Mouse (Mus musculus): ENCODE measurements at regions not wholly inside any gene's neighbourhood (a gene's known extent, or its start where the extent isn't known, plus 50 kb on each side); places are given as distances from the start of the nearest gene placed in this dataset.
A peak's percentile ranks its signal among the peaks of the same experiment; 100 is the strongest.

DNA sequence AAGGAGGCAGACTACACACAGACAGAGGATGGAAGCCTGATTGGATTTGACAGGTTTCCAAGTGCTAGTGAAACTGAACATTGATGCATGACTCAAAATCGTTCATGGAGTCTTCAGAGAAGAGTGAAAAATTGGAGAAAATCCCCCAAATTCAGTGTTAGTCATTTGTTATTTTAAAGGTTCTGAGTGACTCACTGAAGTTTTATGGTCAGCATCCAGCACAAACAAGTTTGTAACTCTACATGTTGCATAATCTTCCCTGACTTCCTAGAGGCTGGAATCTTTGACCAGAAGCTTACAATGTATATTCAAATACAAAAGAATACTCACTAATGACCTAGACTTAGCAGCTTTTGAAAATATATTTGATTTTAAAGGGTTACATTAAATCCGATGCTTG is 224.3 kb upstream of the Pot1a start:
- H3K9ac ChIP-seq: no peak overlapping the region
- no peak overlapping the region for H3K27ac ChIP-seq
- H3K36me3 ChIP-seq: no peaks in the 10 kb centered on the region
- no peaks in the 10 kb centered on the region for H3K27me3 ChIP-seq
- WGBS: 74% methylated on average over 2 of the region's 2 CpGs
- no peak for ATAC-seq (ENCODE audit: low FRiP score)
- no peak overlapping the region for H3K4me3 ChIP-seq
- no peaks in the 10 kb centered on the region for H3K4me1 ChIP-seq (replicated peaks)
- H3K9me3 ChIP-seq: no peaks in the 10 kb centered on the region
- no peak overlapping the region for H3K4me2 ChIP-seq

DNA sequence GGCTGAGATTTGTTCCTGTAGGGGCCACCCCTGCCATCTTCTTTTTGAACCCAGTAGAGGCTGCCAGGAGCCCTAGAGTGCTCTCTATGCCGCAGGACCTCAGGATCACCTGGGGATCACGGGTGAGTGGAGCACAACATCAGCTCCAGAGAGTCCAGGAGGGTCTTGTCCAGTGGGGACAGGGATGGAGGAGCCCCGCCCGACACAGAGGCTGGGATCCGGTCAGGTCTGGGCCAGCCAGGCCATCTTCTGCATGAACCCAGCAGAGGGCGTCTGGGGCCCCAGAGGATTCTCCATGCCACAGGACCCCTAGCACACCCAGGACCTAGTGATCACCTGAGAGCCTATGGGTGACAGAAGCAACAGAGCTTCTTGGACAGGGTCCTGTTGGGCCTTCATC is 206.3 kb upstream of the Pot1a start:
- no peak for ATAC-seq (ENCODE audit: low FRiP score)

DNA sequence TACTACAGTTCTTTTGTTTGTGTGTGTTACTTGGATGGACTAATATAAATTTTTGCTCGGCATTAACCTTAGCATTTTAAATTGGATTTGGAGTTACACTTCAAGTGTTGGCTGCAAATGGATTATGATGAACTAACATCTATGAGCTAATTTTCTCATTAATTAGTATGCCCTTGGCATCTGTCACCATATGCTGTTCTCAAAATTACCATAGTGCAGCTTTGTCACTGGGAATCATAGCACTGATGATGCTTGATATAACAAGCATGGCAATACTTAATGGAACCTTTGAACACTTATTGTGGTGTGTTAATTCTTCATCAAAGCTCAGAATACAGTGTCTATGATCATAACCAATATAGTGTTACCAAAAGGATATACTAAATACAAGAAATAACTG is 185.0 kb upstream of the Pot1a start:
- H3K9ac ChIP-seq: no peak overlapping the region
- H3K27me3 ChIP-seq: no peaks in the 10 kb centered on the region
- no peak overlapping the region for H3K4me3 ChIP-seq
- 79% methylated on average over 1 of the region's 1 CpGs for WGBS
- no peak overlapping the region for H3K4me2 ChIP-seq
- no peaks in the 10 kb centered on the region for H3K4me1 ChIP-seq (replicated peaks)
- no peak for ATAC-seq (ENCODE audit: low FRiP score)
- no peaks in the 10 kb centered on the region for H3K9me3 ChIP-seq
- no peaks in the 10 kb centered on the region for H3K36me3 ChIP-seq
- no peak overlapping the region for H3K27ac ChIP-seq

More for the DNA sequence above, 206.3 kb upstream of the Pot1a start:
- H3K27me3 ChIP-seq: no peaks in the 10 kb centered on the region
- H3K9me3 ChIP-seq: no peaks in the 10 kb centered on the region
- no peak overlapping the region for H3K27ac ChIP-seq
- H3K4me3 ChIP-seq: no peak overlapping the region
- no peak overlapping the region for H3K9ac ChIP-seq
- no peaks in the 10 kb centered on the region for H3K4me1 ChIP-seq (replicated peaks)
- no peaks in the 10 kb centered on the region for H3K36me3 ChIP-seq
- no peak overlapping the region for H3K4me2 ChIP-seq
- WGBS: 95% methylated on average over 6 of the region's 6 CpGs

DNA sequence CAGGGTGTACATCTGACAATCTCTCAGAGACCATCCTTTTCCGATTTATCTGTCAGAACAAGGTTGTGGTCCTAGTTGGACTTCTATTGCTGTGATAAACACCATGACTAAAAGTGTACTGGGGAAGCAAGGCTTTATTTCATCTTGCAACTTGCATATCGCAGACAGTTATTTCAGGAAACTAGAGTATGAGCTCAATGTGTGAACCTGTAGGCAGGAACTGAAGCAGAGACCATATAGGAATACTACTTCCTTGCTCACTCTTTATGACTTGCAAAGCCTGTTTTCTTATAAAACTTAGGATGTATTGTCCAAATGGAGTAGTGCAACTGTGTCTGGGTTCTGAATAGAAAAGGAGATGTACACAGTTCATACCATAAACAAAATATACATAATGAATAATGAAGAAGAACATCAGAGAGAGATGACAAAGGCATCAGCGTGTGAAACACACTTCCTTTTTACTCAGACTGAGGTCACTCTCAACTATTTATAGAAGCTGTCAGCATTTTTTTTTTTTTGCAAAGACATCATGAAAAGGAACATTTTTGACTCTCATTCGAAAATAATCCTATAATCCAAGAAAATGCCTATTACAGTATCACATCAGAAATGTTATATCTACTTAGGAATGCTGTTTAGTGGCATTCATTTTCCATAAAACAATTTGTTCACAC is 169.3 kb upstream of the Pot1a start:
- Histone ChIP-seq H3K9me3 (no peaks in the 10 kb centered on the region), H3K36me3 (no peaks in the 10 kb centered on the region), H3K4me3 (no peak overlapping the region), H3K9ac (no peak overlapping the region), H3K4me2 (no peak overlapping the region), H3K4me1 (replicated peaks) (no peaks in the 10 kb centered on the region), H3K27me3 (no peaks in the 10 kb centered on the region), H3K27ac (no peak overlapping the region)
- 83% methylated on average over 4 of the region's 4 CpGs for WGBS
- no peak for ATAC-seq (ENCODE audit: low FRiP score)

DNA sequence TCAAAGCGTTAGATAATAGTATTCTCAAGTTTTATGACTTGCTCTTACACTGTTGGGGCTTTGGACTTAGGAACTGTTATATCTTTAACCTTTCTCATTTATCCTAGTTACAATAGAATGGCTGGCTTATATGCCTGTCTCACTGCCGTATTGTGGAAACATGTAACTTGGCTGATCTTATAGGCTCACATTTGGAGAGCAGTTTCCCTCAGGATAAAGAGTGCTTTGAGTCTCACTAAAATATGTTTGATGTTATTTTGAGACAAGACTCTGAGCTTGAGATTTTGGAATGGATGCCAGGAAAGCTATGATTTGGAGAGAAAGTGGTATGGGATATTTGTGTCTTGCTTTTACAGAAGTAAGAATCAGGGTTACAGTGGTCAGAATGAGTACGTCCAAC is 156.4 kb upstream of the Pot1a start:
- H3K36me3 ChIP-seq: no peaks in the 10 kb centered on the region
- no peak overlapping the region for H3K4me3 ChIP-seq
- no peak overlapping the region for H3K27ac ChIP-seq
- H3K4me2 ChIP-seq: no peak overlapping the region
- H3K27me3 ChIP-seq: no peaks in the 10 kb centered on the region
- WGBS: 89% methylated on average over 3 of the region's 3 CpGs
- no peaks in the 10 kb centered on the region for H3K9me3 ChIP-seq
- H3K4me1 ChIP-seq (replicated peaks): no peaks in the 10 kb centered on the region
- H3K9ac ChIP-seq: no peak overlapping the region
- ATAC-seq (ENCODE audit: low FRiP score): no peak

DNA sequence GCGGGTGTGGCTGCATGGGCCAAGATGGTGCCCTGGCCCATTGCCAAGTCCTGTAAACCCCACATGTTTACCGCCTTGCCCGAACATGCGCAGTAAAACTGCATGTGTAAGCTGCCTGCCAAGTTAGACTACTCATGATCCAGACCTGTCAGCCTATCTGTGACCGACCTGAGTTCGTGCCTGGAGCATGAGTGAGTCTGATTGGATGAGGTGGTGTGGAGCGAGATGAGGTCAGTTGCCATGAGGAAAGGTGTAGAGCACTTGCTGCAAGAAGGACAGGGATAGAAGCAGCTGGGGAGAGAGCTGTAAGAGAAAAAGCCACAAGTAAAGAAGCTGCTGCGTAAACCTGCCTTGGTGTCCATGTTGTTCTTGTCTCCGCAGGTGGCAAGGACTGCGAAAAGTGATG is 122.1 kb upstream of the Pot1a start:
- H3K27me3 ChIP-seq: no peaks in the 10 kb centered on the region
- H3K27ac ChIP-seq: no peak overlapping the region
- no peak overlapping the region for H3K4me2 ChIP-seq
- no peak for ATAC-seq (ENCODE audit: low FRiP score)
- no peak overlapping the region for H3K9ac ChIP-seq
- H3K4me1 ChIP-seq (replicated peaks): no peaks in the 10 kb centered on the region
- no peak overlapping the region for H3K4me3 ChIP-seq
- WGBS: 96% methylated on average over 10 of the region's 10 CpGs
- no peaks in the 10 kb centered on the region for H3K9me3 ChIP-seq
- H3K36me3 ChIP-seq: no peaks in the 10 kb centered on the region

DNA sequence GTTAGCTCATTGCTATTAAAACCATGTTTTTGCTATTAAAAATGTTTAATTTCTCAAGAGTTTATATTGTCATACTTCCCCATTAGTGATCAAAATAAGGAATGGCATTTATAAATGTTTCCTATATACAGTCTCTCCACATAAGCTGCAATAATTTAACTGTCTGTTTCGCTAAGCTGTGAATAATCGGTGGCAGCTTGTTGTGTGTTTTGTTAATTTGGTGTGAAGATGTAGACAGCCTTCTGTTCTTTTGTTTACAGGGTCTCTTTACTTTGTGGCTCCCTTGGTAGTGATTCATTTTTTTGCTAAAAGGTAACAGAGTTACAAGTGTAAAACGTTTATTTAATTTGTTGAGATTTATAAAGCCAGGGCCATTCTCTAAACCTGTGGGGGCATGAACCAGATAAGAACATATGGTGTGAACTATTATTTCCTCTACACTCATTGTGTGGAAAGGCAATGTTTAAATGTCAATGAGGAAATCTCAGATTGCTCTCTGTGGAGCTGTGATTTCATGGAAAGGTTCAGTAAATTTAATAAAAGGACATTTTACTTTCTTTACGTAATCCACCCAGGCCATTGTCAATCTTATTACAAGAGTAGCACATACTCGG is 108.9 kb upstream of the Pot1a start:
- no peaks in the 10 kb centered on the region for H3K36me3 ChIP-seq
- no peak overlapping the region for H3K9ac ChIP-seq
- H3K9me3 ChIP-seq: no peaks in the 10 kb centered on the region
- peaks cover 3% of the 10 kb centered on the region; the same call in 1 of the 2 replicates for H3K27me3 ChIP-seq
- no peak overlapping the region for H3K4me2 ChIP-seq
- WGBS: 40% methylated on average over 5 of the region's 5 CpGs
- H3K27ac ChIP-seq: no peak overlapping the region
- no peak overlapping the region for H3K4me3 ChIP-seq
- H3K4me1 ChIP-seq (replicated peaks): no peaks in the 10 kb centered on the region
- ATAC-seq (ENCODE audit: low FRiP score): peak; percentile 52; the same call in 1 of the 2 replicates

DNA sequence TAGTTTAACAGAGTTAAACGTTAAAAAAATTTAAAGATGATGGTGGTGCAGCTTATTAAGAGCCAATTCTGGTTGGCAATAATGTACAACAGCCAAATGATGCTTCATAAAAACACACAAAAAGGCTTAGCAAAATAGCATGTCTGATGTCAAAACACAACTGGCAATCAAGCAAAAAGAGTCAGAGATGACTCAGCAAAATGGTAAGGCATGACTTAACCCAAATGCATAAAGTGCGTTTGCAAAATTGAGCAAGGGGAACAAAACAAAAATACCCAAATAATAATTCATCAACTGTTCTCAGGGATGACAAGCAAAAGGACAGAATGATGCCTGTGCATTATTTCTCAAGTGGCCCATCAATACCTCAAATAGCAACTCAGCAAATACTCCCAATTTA is 105.1 kb upstream of the Pot1a start:
- Histone ChIP-seq H3K36me3 (no peaks in the 10 kb centered on the region), H3K27me3 (no peaks in the 10 kb centered on the region), H3K9ac (no peak overlapping the region), H3K27ac (no peak overlapping the region), H3K4me3 (no peak overlapping the region), H3K4me2 (no peak overlapping the region), H3K4me1 (replicated peaks) (no peaks in the 10 kb centered on the region), H3K9me3 (no peaks in the 10 kb centered on the region)
- ATAC-seq (ENCODE audit: low FRiP score): no peak
- 96% methylated on average over 2 of the region's 2 CpGs for WGBS

DNA sequence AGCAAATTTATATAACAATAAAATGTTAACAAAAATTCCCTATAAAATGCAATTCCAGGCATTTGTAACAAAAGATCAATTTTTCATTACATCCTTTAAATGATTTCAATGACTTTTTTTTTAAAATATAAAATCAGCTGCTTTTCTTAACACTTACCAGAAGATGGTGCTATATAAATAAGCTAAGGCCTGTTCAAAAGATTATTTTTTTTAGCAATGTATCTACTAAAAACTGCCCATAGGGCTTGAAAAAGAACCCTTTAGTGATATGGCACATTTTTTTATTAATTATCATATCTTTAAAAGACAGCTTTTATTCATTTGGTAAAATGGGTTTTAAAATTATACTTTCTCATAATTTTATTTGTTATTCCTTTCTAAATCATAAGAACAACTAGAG is 90.9 kb upstream of the Pot1a start:
- H3K9ac ChIP-seq: no peak overlapping the region
- no peaks in the 10 kb centered on the region for H3K9me3 ChIP-seq
- no peaks in the 10 kb centered on the region for H3K27me3 ChIP-seq
- ATAC-seq (ENCODE audit: low FRiP score): no peak
- no peak overlapping the region for H3K4me3 ChIP-seq
- no peak overlapping the region for H3K27ac ChIP-seq
- H3K4me2 ChIP-seq: no peak overlapping the region
- no peaks in the 10 kb centered on the region for H3K36me3 ChIP-seq
- H3K4me1 ChIP-seq (replicated peaks): no peaks in the 10 kb centered on the region

DNA sequence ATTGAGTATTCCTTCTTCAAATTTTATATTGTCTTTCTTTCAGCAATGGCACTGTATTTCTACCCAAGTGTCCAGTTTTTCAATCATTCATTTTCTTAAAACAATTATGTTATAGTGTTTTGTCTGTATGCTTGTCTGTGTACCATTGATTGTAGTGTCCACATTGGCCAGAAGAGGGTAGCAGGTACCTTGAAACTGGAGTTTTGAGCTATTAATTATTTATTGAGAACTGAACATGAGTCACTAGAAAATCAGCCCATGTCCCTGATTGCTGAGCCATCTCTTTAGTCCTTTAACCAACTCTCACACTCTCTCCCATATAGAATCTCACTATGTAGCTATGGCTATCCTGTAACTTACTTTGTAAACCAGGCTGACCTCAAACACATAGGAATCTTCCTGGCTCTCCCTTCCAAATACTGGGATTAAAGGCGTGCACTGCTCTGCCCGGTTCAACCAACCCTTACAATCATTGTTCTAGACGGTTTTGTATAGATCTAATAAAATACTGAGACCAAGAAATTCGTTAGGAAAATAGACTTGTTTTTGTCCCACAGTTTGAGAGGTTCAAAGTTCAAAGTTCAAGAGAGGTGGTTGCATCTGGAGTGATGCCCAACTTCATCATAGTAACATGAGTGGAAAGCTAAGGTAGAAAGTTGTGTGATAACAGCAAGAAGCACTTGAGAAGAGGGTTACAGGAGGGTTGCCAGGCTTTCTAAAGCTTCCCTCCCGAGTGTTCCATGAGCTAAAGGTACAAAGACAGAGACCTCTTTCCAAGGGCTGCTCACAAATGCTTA is 85.6 kb upstream of the Pot1a start:
- H3K27ac ChIP-seq: no peak overlapping the region
- WGBS: 70% methylated on average over 5 of the region's 5 CpGs
- no peak overlapping the region for H3K9ac ChIP-seq
- no peaks in the 10 kb centered on the region for H3K4me1 ChIP-seq (replicated peaks)
- no peaks in the 10 kb centered on the region for H3K36me3 ChIP-seq
- no peak for ATAC-seq (ENCODE audit: low FRiP score)
- H3K9me3 ChIP-seq: no peaks in the 10 kb centered on the region
- H3K4me2 ChIP-seq: no peak overlapping the region
- H3K4me3 ChIP-seq: no peak overlapping the region
- no peaks in the 10 kb centered on the region for H3K27me3 ChIP-seq

DNA sequence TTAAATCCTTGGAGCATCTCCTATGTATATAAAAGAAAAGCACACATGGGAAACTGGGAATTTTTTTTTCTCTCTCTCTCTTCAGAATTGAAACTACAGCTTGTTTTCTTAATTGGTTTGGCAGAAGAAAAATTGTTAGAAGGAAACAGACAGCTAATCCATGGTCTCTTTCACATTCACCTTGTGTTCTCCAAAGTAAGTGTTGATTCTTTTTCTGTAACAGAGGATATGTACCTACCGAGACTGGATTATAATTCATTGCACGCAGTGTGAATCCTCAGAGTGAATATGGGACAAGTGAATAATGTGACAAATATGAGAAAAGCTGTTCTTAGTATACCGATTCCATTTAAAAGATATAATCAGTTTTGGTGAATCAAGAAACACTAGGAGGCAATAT is 58.9 kb upstream of the Pot1a start:
- Histone ChIP-seq H3K27me3 (no peaks in the 10 kb centered on the region), H3K4me1 (replicated peaks) (no peaks in the 10 kb centered on the region), H3K4me3 (no peak overlapping the region), H3K27ac (no peak overlapping the region), H3K9me3 (no peaks in the 10 kb centered on the region), H3K36me3 (no peaks in the 10 kb centered on the region), H3K9ac (no peak overlapping the region), H3K4me2 (no peak overlapping the region)
- 92% methylated on average over 3 of the region's 3 CpGs for WGBS
- no peak for ATAC-seq (ENCODE audit: low FRiP score)
